Mouse (Mus musculus): ENCODE results near the gene Pla2r1. TPM values are rescaled to one million over a fixed set of nuclear protein-coding genes. Genes with fewer than 3 reads are reported as not detected.
A peak's percentile ranks its signal among the peaks of the same experiment; 100 is the strongest.

Gene Pla2r1
- polyA plus RNA-seq, 1 experiment from 2014 or later = 1.0 TPM

DNA sequence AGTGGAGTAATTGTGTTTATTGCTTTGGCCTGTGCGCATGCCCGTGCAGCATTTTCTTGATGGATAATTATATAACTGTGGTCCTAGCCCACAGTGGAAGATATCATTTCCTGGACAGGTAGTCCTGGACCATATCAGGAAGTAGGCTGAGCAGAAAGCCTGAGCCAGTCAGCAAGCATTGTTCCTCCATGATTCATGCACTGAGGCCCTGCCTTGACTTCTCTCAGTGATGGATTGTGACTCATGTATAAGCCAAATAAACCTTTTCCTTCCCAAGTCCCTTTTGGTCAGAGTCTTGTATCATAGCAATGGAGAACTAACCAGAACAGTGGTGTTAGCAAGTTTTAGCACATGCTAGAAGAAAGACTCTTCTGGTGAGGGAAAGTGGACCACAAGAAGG is 3.3 kb downstream of the Pla2r1 start:
- 85% methylated on average over 2 of the region's 2 CpGs for WGBS
- H3K4me2 ChIP-seq (ENCODE audit: low read depth) = no peak overlapping the region
- ATAC-seq (ENCODE audit: insufficient read depth, low FRiP score, low TSS enrichment) = no peak

DNA sequence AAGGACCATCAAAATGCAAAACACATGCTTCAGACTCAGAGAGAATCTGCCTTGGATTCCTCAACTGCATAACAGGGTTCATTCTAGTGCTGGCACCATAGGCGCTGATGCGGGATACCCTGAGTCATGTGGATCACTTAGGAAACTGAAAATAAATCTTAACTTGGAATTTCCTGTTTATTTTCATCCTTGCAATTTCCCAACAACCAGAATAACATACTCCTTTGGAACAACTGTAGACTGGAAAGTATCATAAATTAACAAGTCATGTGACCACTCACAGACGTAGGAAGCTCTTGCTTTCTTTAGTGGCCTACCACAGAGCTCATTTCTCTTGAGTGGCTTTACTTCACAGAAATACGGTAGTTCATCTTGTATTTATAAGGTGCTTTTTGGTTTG is 7.0 kb downstream of the Pla2r1 start:
- 79% methylated on average over 4 of the region's 4 CpGs for WGBS

More for the DNA sequence above, 3.3 kb downstream of the Pla2r1 start:
- no peaks in the 10 kb centered on the region for H3K36me3 ChIP-seq (ENCODE audit: control insufficient read depth, insufficient read depth, low read length)
- H3K4me1 ChIP-seq (ENCODE audit: control insufficient read depth, insufficient read depth, low read length) = peaks cover 8% of the 10 kb centered on the region; the same call in 1 of the 2 replicates
- H3K27ac ChIP-seq (ENCODE audit: low read depth, low read length) = no peak overlapping the region
- H3K9ac ChIP-seq (ENCODE audit: low read length) = no peak overlapping the region
- H3K4me3 ChIP-seq (ENCODE audit: low read depth, low read length) = no peak overlapping the region
- 0 out of 2 replicates have a peak, but pooled peaks cover 2% of the 10 kb centered on the region for H3K27me3 ChIP-seq (ENCODE audit: control insufficient read depth, insufficient read depth, low read length)
- no peak for DNase-seq (ENCODE audit: low spot score)
- no peaks in the 10 kb centered on the region for H3K9me3 ChIP-seq (ENCODE audit: control insufficient read depth, low read length)

DNA sequence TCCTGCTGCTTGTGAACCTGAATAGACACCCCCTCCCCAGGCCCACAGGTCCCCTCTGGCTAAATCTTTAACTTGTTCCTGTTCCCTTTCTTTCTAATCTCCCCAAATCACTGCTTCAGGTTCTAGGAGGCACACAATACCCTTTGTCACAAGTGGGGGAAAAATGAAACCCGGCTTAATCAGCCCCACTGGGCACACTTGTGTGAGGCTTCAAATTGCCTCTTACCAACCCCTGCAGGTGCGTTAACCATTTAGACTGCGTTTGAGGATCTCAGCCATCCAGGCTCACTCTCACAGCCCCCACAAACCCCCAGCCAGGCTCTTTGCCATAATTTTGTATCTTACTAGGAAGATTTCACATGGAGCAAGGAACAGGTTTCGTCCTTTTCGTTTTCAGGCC is 9.1 kb downstream of the Pla2r1 start:
- Histone ChIP-seq H3K4me2 (ENCODE audit: low read depth) (no peak overlapping the region), H3K9ac (ENCODE audit: low read length) (no peak overlapping the region), H3K27me3 (ENCODE audit: control insufficient read depth, insufficient read depth, low read length) (no peaks in the 10 kb centered on the region), H3K9me3 (ENCODE audit: control insufficient read depth, low read length) (no peaks in the 10 kb centered on the region), H3K36me3 (ENCODE audit: control insufficient read depth, insufficient read depth, low read length) (no peaks in the 10 kb centered on the region), H3K4me3 (ENCODE audit: low read depth, low read length) (no peak overlapping the region), H3K27ac (ENCODE audit: low read depth, low read length) (no peak overlapping the region), H3K4me1 (ENCODE audit: control insufficient read depth, insufficient read depth, low read length) (no peaks in the 10 kb centered on the region)
- no peak for ATAC-seq (ENCODE audit: insufficient read depth, low FRiP score, low TSS enrichment)
- DNase-seq (ENCODE audit: low spot score) = no peak
- 58% methylated on average over 5 of the region's 5 CpGs for WGBS

More for the DNA sequence above, 7.0 kb downstream of the Pla2r1 start:
- Histone ChIP-seq H3K36me3 (ENCODE audit: control insufficient read depth, insufficient read depth, low read length) (no peaks in the 10 kb centered on the region), H3K27ac (ENCODE audit: low read depth, low read length) (no peak overlapping the region), H3K4me3 (ENCODE audit: low read depth, low read length) (no peak overlapping the region), H3K9me3 (ENCODE audit: control insufficient read depth, low read length) (no peaks in the 10 kb centered on the region), H3K4me2 (ENCODE audit: low read depth) (no peak overlapping the region), H3K27me3 (ENCODE audit: control insufficient read depth, insufficient read depth, low read length) (no peaks in the 10 kb centered on the region), H3K4me1 (ENCODE audit: control insufficient read depth, insufficient read depth, low read length) (no peaks in the 10 kb centered on the region), H3K9ac (ENCODE audit: low read length) (no peak overlapping the region)
- ATAC-seq (ENCODE audit: insufficient read depth, low FRiP score, low TSS enrichment) (no peak), DNase-seq (ENCODE audit: low spot score) (no peak)

DNA sequence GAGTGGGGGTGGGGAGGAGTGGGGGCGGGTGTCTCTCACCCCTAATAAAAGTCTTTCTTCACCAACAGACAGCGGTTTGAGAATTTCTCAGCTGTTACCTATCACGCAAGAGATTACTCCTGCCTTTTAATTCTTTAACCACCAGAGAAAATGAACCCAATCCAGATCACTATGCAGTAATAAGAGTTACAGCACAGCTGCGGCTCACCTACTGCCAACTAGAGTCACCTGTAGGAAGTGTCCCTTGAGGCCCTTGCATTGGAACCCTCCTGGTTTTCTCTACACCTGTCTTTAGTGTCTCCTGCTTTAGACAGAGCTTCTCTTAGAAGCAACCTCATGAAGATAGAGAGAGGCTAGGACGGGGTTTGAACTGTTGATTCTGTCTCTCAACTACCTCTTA is 11.4 kb downstream of the Pla2r1 start:
- Histone ChIP-seq H3K36me3 (ENCODE audit: control insufficient read depth, insufficient read depth, low read length) (no peaks in the 10 kb centered on the region), H3K27ac (ENCODE audit: low read depth, low read length) (no peak overlapping the region), H3K4me2 (ENCODE audit: low read depth) (no peak overlapping the region), H3K9me3 (ENCODE audit: control insufficient read depth, low read length) (no peaks in the 10 kb centered on the region), H3K9ac (ENCODE audit: low read length) (no peak overlapping the region), H3K4me3 (ENCODE audit: low read depth, low read length) (no peak overlapping the region), H3K27me3 (ENCODE audit: control insufficient read depth, insufficient read depth, low read length) (no peaks in the 10 kb centered on the region), H3K4me1 (ENCODE audit: control insufficient read depth, insufficient read depth, low read length) (no peaks in the 10 kb centered on the region)
- WGBS = 51% methylated on average over 5 of the region's 5 CpGs
- DNase-seq (ENCODE audit: low spot score) (no peak), ATAC-seq (ENCODE audit: insufficient read depth, low FRiP score, low TSS enrichment) (no peak)

DNA sequence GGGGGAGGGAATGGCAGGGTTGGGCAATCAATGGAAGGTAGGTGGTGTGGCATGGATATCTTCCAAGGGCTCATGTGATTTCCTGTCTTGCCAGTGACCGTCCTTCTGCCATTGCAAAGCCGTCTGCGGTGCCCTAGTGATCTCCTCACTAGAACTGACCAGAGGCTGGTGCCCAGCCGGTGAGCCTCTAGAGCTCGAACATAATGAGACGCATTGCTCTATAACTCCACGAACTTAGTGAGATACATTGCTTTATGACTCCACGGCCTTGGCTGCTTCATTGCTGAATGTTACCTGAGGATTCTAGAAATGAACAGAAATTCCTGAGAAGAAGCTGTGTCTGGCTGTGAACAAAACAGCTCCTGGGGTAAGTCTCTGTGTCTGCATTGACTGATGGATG is 12.8 kb downstream of the Pla2r1 start:
- H3K36me3 ChIP-seq (ENCODE audit: control insufficient read depth, insufficient read depth, low read length) = no peaks in the 10 kb centered on the region
- whole genome bisulfite sequencing = 93% methylated on average over 8 of the region's 8 CpGs

DNA sequence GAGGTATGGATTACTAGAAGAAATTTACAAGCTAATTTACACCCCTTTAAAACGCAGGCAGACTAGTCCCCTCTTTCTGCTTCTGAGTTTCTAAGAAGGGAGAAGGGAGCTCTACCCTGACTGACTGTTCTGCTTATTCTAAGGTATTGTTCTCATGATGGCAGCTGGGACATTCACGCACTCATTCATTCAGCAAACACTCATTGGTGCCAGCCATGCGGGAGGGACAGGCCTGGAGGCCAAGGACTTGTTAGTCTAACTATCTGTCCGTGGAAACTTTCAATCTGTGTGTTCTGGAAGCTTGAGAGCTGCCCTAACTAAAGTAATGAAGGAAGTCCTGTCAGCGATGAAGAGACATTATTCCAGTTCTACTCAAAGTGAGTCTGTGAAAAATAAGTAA is 14.4 kb downstream of the Pla2r1 start:
- WGBS = 71% methylated on average over 5 of the region's 5 CpGs

More for the DNA sequence above, 12.8 kb downstream of the Pla2r1 start:
- Histone ChIP-seq H3K27ac (ENCODE audit: low read depth, low read length) (no peak overlapping the region), H3K4me1 (ENCODE audit: control insufficient read depth, insufficient read depth, low read length) (no peaks in the 10 kb centered on the region), H3K9ac (ENCODE audit: low read length) (no peak overlapping the region), H3K9me3 (ENCODE audit: control insufficient read depth, low read length) (no peaks in the 10 kb centered on the region), H3K27me3 (ENCODE audit: control insufficient read depth, insufficient read depth, low read length) (no peaks in the 10 kb centered on the region), H3K4me2 (ENCODE audit: low read depth) (no peak overlapping the region), H3K4me3 (ENCODE audit: low read depth, low read length) (no peak overlapping the region)
- no peak for DNase-seq (ENCODE audit: low spot score)
- ATAC-seq (ENCODE audit: insufficient read depth, low FRiP score, low TSS enrichment) = no peak

DNA sequence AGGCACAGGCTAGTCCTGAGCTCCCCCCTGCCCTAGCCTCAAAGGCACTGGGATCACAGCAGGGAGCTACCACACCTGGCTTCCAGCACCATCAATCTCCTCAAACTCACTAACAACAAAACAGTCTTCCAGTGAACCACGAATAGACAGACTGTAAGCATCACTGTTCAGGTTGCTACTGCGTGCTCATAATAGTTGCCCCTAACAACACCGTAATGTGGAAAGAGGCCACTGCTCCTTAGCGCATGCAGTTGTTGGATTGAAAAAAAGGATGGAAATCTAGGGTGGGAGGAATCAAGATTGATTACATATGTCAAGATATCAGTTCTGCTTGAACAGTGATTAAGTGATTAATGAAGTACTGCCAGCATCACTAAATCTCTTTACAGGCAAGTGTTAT is 14.8 kb downstream of the Pla2r1 start:
- Histone ChIP-seq H3K27ac (ENCODE audit: low read depth, low read length) (no peak overlapping the region), H3K9ac (ENCODE audit: low read length) (no peak overlapping the region), H3K4me3 (ENCODE audit: low read depth, low read length) (no peak overlapping the region), H3K4me1 (ENCODE audit: control insufficient read depth, insufficient read depth, low read length) (no peaks in the 10 kb centered on the region), H3K4me2 (ENCODE audit: low read depth) (no peak overlapping the region), H3K9me3 (ENCODE audit: control insufficient read depth, low read length) (no peaks in the 10 kb centered on the region), H3K36me3 (ENCODE audit: control insufficient read depth, insufficient read depth, low read length) (no peaks in the 10 kb centered on the region), H3K27me3 (ENCODE audit: control insufficient read depth, insufficient read depth, low read length) (no peaks in the 10 kb centered on the region)
- ATAC-seq (ENCODE audit: insufficient read depth, low FRiP score, low TSS enrichment) (peak; percentile 48), DNase-seq (ENCODE audit: low spot score) (no peak)
- WGBS = 61% methylated on average over 4 of the region's 4 CpGs

More for the DNA sequence above, 14.4 kb downstream of the Pla2r1 start:
- no peak for DNase-seq (ENCODE audit: low spot score)
- Histone ChIP-seq H3K27ac (ENCODE audit: low read depth, low read length) (no peak overlapping the region), H3K4me1 (ENCODE audit: control insufficient read depth, insufficient read depth, low read length) (no peaks in the 10 kb centered on the region), H3K36me3 (ENCODE audit: control insufficient read depth, insufficient read depth, low read length) (no peaks in the 10 kb centered on the region), H3K9ac (ENCODE audit: low read length) (no peak overlapping the region), H3K9me3 (ENCODE audit: control insufficient read depth, low read length) (no peaks in the 10 kb centered on the region), H3K4me2 (ENCODE audit: low read depth) (no peak overlapping the region), H3K4me3 (ENCODE audit: low read depth, low read length) (no peak overlapping the region), H3K27me3 (ENCODE audit: control insufficient read depth, insufficient read depth, low read length) (no peaks in the 10 kb centered on the region)
- ATAC-seq (ENCODE audit: insufficient read depth, low FRiP score, low TSS enrichment) = no peak

DNA sequence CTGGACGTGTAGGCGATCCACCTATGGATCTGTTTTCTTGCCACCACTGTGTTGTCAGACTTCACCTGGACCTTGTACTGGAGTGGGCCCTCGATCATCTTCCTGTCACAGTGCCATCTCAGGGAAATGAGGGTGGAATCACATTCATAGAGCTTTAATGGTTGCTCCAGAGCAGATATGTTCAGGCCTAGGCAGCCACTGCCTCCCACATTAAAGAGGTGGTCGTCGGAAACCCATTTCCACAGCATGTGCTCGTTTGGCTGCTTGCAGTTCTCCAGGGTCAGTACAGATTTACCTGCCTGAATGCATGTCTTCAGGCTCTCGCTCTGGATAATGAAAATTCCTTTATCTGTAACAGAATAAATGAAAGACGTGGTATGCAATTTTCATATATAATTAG is 18.4 kb downstream of the Pla2r1 start:
- 87% methylated on average over 8 of the region's 8 CpGs for WGBS
- Histone ChIP-seq H3K27ac (ENCODE audit: low read depth, low read length) (no peak overlapping the region), H3K4me3 (ENCODE audit: low read depth, low read length) (no peak overlapping the region), H3K4me1 (ENCODE audit: control insufficient read depth, insufficient read depth, low read length) (no peaks in the 10 kb centered on the region), H3K27me3 (ENCODE audit: control insufficient read depth, insufficient read depth, low read length) (no peaks in the 10 kb centered on the region), H3K36me3 (ENCODE audit: control insufficient read depth, insufficient read depth, low read length) (no peaks in the 10 kb centered on the region), H3K9ac (ENCODE audit: low read length) (no peak overlapping the region), H3K9me3 (ENCODE audit: control insufficient read depth, low read length) (no peaks in the 10 kb centered on the region), H3K4me2 (ENCODE audit: low read depth) (no peak overlapping the region)
- no peak for ATAC-seq (ENCODE audit: insufficient read depth, low FRiP score, low TSS enrichment)
- DNase-seq (ENCODE audit: low spot score) = no peak

DNA sequence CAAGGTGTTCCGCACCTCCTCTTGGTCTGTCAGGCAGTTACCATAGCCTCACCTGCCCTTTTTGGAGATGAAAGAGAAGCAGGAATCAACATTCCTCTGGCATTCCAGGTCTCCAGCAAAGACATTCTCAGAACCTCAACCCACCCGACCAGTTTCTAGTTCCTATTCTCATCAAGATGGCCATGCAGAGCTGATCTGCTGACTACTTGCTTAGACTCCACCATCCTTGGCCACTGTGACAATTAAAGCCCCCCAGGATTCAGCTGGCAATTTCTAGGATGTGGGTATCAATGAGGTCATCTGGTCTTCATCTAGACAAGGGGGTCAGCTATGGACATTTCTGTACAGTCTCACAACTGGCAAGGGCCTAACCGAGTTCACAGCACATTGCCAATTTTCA is 20.1 kb downstream of the Pla2r1 start:
- Histone ChIP-seq H3K4me3 (ENCODE audit: low read depth, low read length) (no peak overlapping the region), H3K4me1 (ENCODE audit: control insufficient read depth, insufficient read depth, low read length) (no peaks in the 10 kb centered on the region), H3K27me3 (ENCODE audit: control insufficient read depth, insufficient read depth, low read length) (no peaks in the 10 kb centered on the region), H3K36me3 (ENCODE audit: control insufficient read depth, insufficient read depth, low read length) (no peaks in the 10 kb centered on the region), H3K9me3 (ENCODE audit: control insufficient read depth, low read length) (no peaks in the 10 kb centered on the region), H3K4me2 (ENCODE audit: low read depth) (no peak overlapping the region), H3K27ac (ENCODE audit: low read depth, low read length) (no peak overlapping the region), H3K9ac (ENCODE audit: low read length) (no peak overlapping the region)
- 87% methylated on average over 3 of the region's 3 CpGs for WGBS
- no peak for ATAC-seq (ENCODE audit: insufficient read depth, low FRiP score, low TSS enrichment)
- DNase-seq (ENCODE audit: low spot score) = no peak
